Mouse (Mus musculus) hindbrain, embryonic 14.5 days (tissue): ENCODE results near the gene Hvcn1. TPM values are rescaled to one million over a fixed set of nuclear protein-coding genes. Genes with fewer than 3 reads are reported as not detected.
"Not testable (repeated sequence)": the region's sequence is repeated elsewhere in the genome, so short reads cannot be mapped to it uniquely, and the experiment has no call there.

Source experiments
- ATAC-seq: fragments of 200-750 bp; cut with Nextera tagmentation; 2 replicates; pipeline ENCODE4 v1.8.0; 2017; ENCODE audit warnings: moderate number of reproducible peaks, mild to moderate bottlenecking, moderate TSS enrichment, moderate library complexity; ENCODE audit not compliant: low FRiP score
- DNase-seq: peaks from one replicate; pipeline ENCODE4 v3.0.0-alpha.2; 2015; ENCODE audit warnings: low spot score
- H3K27ac ChIP-seq: fragments of 300-500 bp; sonication (generic); 2 replicates; pipeline ENCODE4 v1.5.1; 2014; ENCODE audit warnings: mild to moderate bottlenecking, moderate library complexity
- H3K27me3 ChIP-seq: fragments of 300-500 bp; sonication (generic); 2 replicates; pipeline ENCODE4 v1.6.1; 2014; ENCODE audit warnings: mild to moderate bottlenecking, low read length, mixed read lengths; ENCODE audit not compliant: control insufficient read depth, insufficient read depth
- H3K36me3 ChIP-seq: fragments of 300-500 bp; sonication (generic); replicated peaks from 2 replicates; pipeline ENCODE4 v1.6.1; 2014; ENCODE audit not compliant: control insufficient read depth, insufficient read depth
- H3K4me1 ChIP-seq: fragments of 300-500 bp; sonication (generic); replicated peaks from 2 replicates; pipeline ENCODE4 v1.6.1; 2014; ENCODE audit warnings: antibody characterized with exemption, low read length, mixed read lengths; ENCODE audit not compliant: control insufficient read depth, insufficient read depth
- H3K4me2 ChIP-seq: fragments of 300-500 bp; sonication (generic); replicated peaks from 2 replicates; pipeline ENCODE4 v1.6.1; 2014; ENCODE audit warnings: mild to moderate bottlenecking, moderate library complexity
- H3K4me3 ChIP-seq: fragments of 300-500 bp; sonication (generic); replicated peaks from 2 replicates; pipeline ENCODE4 v1.5.1; 2014; ENCODE audit warnings: mild to moderate bottlenecking, low read length
- H3K9ac ChIP-seq: fragments of 300-500 bp; sonication (generic); 2 replicates; pipeline ENCODE4 v1.6.1; 2014
- H3K9me3 ChIP-seq: fragments of 300-500 bp; sonication (generic); 2 replicates; pipeline ENCODE4 v1.6.1; 2016; ENCODE audit warnings: low read length; ENCODE audit not compliant: control insufficient read depth
- WGBS: fragments of 180-500 bp; shearing (Covaris S2); extraction: QIAGEN DNeasy Blood & Tissue Kit; methylation state at CpG from one replicate; pipeline ENCODE4 v1.1.7; 2014; 5-methylcytosine and 5-hydroxymethylcytosine counted together
- polyA plus RNA-seq: library from polyadenylated mRNA; unstranded; fragments of >200 nt; fragmentation: Nextera tagmentation; extraction: Ambion mirVana; gene quantifications from 2 replicates; pipeline ENCODE4 v1.2.1, GENCODE M21; 2014

Gene Hvcn1
- polyA plus RNA-seq, 1 experiment from 2014 or later: 1.5 TPM

GRCm38 (mm10) chr5:122171058-122171457, 35.5 kb upstream of the Hvcn1 start:
- Histone ChIP-seq H3K27ac (no peak overlapping the region), H3K4me3 (no peak overlapping the region), H3K4me1 (peaks cover 15% of the 10 kb centered on the region), H3K9me3 (no peaks in the 10 kb centered on the region), H3K36me3 (peaks cover 78% of the 10 kb centered on the region), H3K9ac (no peak overlapping the region), H3K4me2 (no peak overlapping the region), H3K27me3 (no peaks in the 10 kb centered on the region)
- 94% methylated on average over 8 of the region's 8 CpGs for WGBS
- DNase-seq (no peak), ATAC-seq (no peak)

- H3K36me3 ChIP-seq: peaks cover 55% of the 10 kb centered on the region
- H3K4me1 ChIP-seq: no peaks in the 10 kb centered on the region
- ATAC-seq (no peak), DNase-seq (no peak)
- H3K9me3 ChIP-seq: no peaks in the 10 kb centered on the region
- no peak overlapping the region for H3K4me2 ChIP-seq
- no peak overlapping the region for H3K9ac ChIP-seq
- H3K27me3 ChIP-seq: no peaks in the 10 kb centered on the region
- no peak overlapping the region for H3K27ac ChIP-seq
- WGBS: 76% methylated on average over 2 of the region's 2 CpGs
- no peak overlapping the region for H3K4me3 ChIP-seq
These were observed 31.2 kb upstream of the Hvcn1 start for GRCm38 (mm10) chr5:122175402-122175801.

- Histone ChIP-seq H3K27me3 (no peaks in the 10 kb centered on the region), H3K4me1 (no peaks in the 10 kb centered on the region), H3K9me3 (no peaks in the 10 kb centered on the region), H3K27ac (no peak overlapping the region), H3K9ac (no peak overlapping the region), H3K4me2 (no peak overlapping the region), H3K4me3 (no peak overlapping the region), H3K36me3 (peaks cover 49% of the 10 kb centered on the region)
- no peak for DNase-seq
- WGBS: 86% methylated on average over 7 of the region's 7 CpGs
- no peak for ATAC-seq
These were observed 30.6 kb upstream of the Hvcn1 start for GRCm38 (mm10) chr5:122175961-122176360.

GRCm38 (mm10) chr5:122176398-122176797, 30.2 kb upstream of the Hvcn1 start:
- no peak overlapping the region for H3K4me2 ChIP-seq
- peaks cover 45% of the 10 kb centered on the region for H3K36me3 ChIP-seq
- H3K4me3 ChIP-seq: no peak overlapping the region
- H3K9me3 ChIP-seq: no peaks in the 10 kb centered on the region
- DNase-seq (no peak), ATAC-seq (peak; percentile 40; the same call in 1 of the 2 replicates)
- no peaks in the 10 kb centered on the region for H3K4me1 ChIP-seq
- H3K9ac ChIP-seq: no peak overlapping the region
- H3K27ac ChIP-seq: no peak overlapping the region
- H3K27me3 ChIP-seq: no peaks in the 10 kb centered on the region
- 48% methylated on average over 1 of the region's 1 CpGs for WGBS

GRCm38 (mm10) chr5:122179665-122180064, 26.9 kb upstream of the Hvcn1 start:
- Histone ChIP-seq H3K4me1 (no peaks in the 10 kb centered on the region), H3K36me3 (peaks cover 20% of the 10 kb centered on the region), H3K9me3 (no peaks in the 10 kb centered on the region), H3K27ac (no peak overlapping the region), H3K4me2 (no peak overlapping the region), H3K27me3 (no peaks in the 10 kb centered on the region), H3K4me3 (no peak overlapping the region), H3K9ac (no peak overlapping the region)
- 57% methylated on average over 6 of the region's 6 CpGs for WGBS
- ATAC-seq: no peak
- no peak for DNase-seq

GRCm38 (mm10) chr5:122184283-122184806, 22.3 kb upstream of the Hvcn1 start:
- no peak overlapping the region for H3K4me3 ChIP-seq
- no peaks in the 10 kb centered on the region for H3K4me1 ChIP-seq
- no peaks in the 10 kb centered on the region for H3K36me3 ChIP-seq
- no peak overlapping the region for H3K4me2 ChIP-seq
- 85% methylated on average over 7 of the region's 7 CpGs for WGBS
- H3K9me3 ChIP-seq: no peaks in the 10 kb centered on the region
- no peaks in the 10 kb centered on the region for H3K27me3 ChIP-seq
- no peak overlapping the region for H3K9ac ChIP-seq
- no peak for ATAC-seq
- DNase-seq: no peak
- H3K27ac ChIP-seq: no peak overlapping the region

GRCm38 (mm10) chr5:122184858-122185257, 21.7 kb upstream of the Hvcn1 start:
- WGBS: 96% methylated on average over 6 of the region's 6 CpGs
- ATAC-seq: not testable (repeated sequence)

GRCm38 (mm10) chr5:122189115-122189514, 17.5 kb upstream of the Hvcn1 start:
- WGBS: 63% methylated on average over 3 of the region's 3 CpGs
- ATAC-seq: no peak

More at GRCm38 (mm10) chr5:122184858-122185257, 21.7 kb upstream of the Hvcn1 start:
- DNase-seq, H3K36me3 ChIP-seq, H3K9me3 ChIP-seq, H3K4me1 ChIP-seq, H3K27me3 ChIP-seq, H3K9ac ChIP-seq, H3K27ac ChIP-seq, H3K4me2 ChIP-seq, H3K4me3 ChIP-seq: not testable (repeated sequence)

GRCm38 (mm10) chr5:122190465-122190864, 16.1 kb upstream of the Hvcn1 start:
- H3K9me3 ChIP-seq: no peaks in the 10 kb centered on the region
- H3K9ac ChIP-seq: no peak overlapping the region
- ATAC-seq: no peak
- H3K36me3 ChIP-seq: no peaks in the 10 kb centered on the region
- H3K4me3 ChIP-seq: no peak overlapping the region
- no peak overlapping the region for H3K27ac ChIP-seq
- no peak for DNase-seq
- no peak overlapping the region for H3K4me2 ChIP-seq
- no peaks in the 10 kb centered on the region for H3K27me3 ChIP-seq
- WGBS: 45% methylated on average over 7 of the region's 7 CpGs
- H3K4me1 ChIP-seq: no peaks in the 10 kb centered on the region

More at GRCm38 (mm10) chr5:122189115-122189514, 17.5 kb upstream of the Hvcn1 start:
- Histone ChIP-seq H3K9me3 (no peaks in the 10 kb centered on the region), H3K4me3 (no peak overlapping the region), H3K27ac (no peak overlapping the region), H3K27me3 (no peaks in the 10 kb centered on the region), H3K4me2 (no peak overlapping the region), H3K9ac (no peak overlapping the region), H3K36me3 (no peaks in the 10 kb centered on the region), H3K4me1 (no peaks in the 10 kb centered on the region)
- DNase-seq: no peak
